Mouse (Mus musculus): ENCODE measurements around the gene Ngdn.

DNA sequence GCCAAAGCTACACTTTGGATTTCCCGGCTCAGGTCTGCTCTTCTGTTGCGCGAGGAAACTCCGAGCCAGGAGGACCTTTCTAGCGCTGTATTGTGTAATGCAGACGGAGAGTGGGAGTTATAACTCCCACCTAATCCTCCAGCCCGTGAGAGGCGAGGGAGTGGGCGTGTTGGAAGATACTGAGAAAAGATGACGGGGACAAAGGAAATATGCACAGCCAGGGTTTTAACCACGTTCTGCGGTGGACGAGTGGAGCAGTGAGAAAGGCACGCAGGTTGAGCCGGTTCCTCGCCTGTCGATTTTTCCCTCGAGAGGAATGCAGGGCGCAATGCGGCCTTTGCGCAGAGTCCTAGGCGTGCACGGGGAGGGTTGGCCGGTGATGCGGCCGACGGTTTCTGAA is 663 bp upstream of the Ngdn start:
- TF ChIP-seq CTCF (IDR thresholded peaks at IDR 0.05; ENCODE audit: control insufficient read depth, insufficient read depth, low read length) (no peak), POLR2A (IDR thresholded peaks at IDR 0.05; ENCODE audit: borderline replicate concordance, control insufficient read depth, low read depth, low read length) (no peak)

Data from bone marrow, adult 2 months (tissue).